Mouse (Mus musculus): ENCODE measurements around the gene Pcsk5. TPM values are rescaled to one million over a fixed set of nuclear protein-coding genes. Genes with fewer than 3 reads are reported as not detected.

Pcsk5 gene
- polyA plus RNA-seq, 2 experiments, result 17.4 to 21.7 TPM

GRCm38 (mm10) chr19:17635984-17636383, 201.4 kb downstream of the Pcsk5 start:
- Histone ChIP-seq H3K27me3 (ENCODE audit: control insufficient read depth, insufficient read depth, low read length) (0 out of 2 replicates have a peak, but pooled peaks cover 7% of the 10 kb centered on the region), H3K4me2 (replicated peaks; ENCODE audit: low read depth, low read length, severe bottlenecking) (no peak overlapping the region), H3K4me3 (replicated peaks; ENCODE audit: low read length) (no peak overlapping the region), H3K36me3 (ENCODE audit: control insufficient read depth, insufficient read depth, low read length) (no peaks in the 10 kb centered on the region), H3K4me1 (ENCODE audit: control insufficient read depth, insufficient read depth, low read length) (0 out of 2 replicates have a peak, but pooled peaks cover 6% of the 10 kb centered on the region), H3K27ac (replicated peaks; ENCODE audit: low read depth, low read length) (no peak overlapping the region), H3K9me3 (ENCODE audit: control insufficient read depth, low read length) (no peaks in the 10 kb centered on the region), H3K9ac (ENCODE audit: low read depth, low read length, severe bottlenecking) (no peak overlapping the region)
- DNase-seq (ENCODE audit: low spot score) (peak; percentile 73), ATAC-seq (ENCODE audit: low FRiP score, low read depth) (peak; percentile 54; the same call in 1 of the 2 replicates)
- 48% methylated on average over 6 of the region's 6 CpGs for WGBS
- no peak for TF ChIP-seq POLR2A (IDR thresholded peaks at IDR 0.05; ENCODE audit: borderline replicate concordance, extremely low read depth, insufficient read depth, insufficient read length)

- Histone ChIP-seq H3K4me1 (ENCODE audit: control insufficient read depth, insufficient read depth, low read length) (no peaks in the 10 kb centered on the region; the same call in 1 of the 2 replicates), H3K9me3 (ENCODE audit: control insufficient read depth, low read length) (no peaks in the 10 kb centered on the region), H3K27me3 (ENCODE audit: control insufficient read depth, insufficient read depth, low read length) (no peaks in the 10 kb centered on the region), H3K4me2 (replicated peaks; ENCODE audit: low read depth, low read length, severe bottlenecking) (no peak overlapping the region), H3K27ac (replicated peaks; ENCODE audit: low read depth, low read length) (no peak overlapping the region), H3K4me3 (replicated peaks; ENCODE audit: low read length) (no peak overlapping the region), H3K9ac (ENCODE audit: low read depth, low read length, severe bottlenecking) (no peak overlapping the region), H3K36me3 (ENCODE audit: control insufficient read depth, insufficient read depth, low read length) (no peaks in the 10 kb centered on the region)
- DNase-seq (ENCODE audit: low spot score) (no peak), ATAC-seq (ENCODE audit: low FRiP score, low read depth) (no peak)
- WGBS, result 36% methylated on average over 4 of the region's 4 CpGs
- no peak for TF ChIP-seq POLR2A (IDR thresholded peaks at IDR 0.05; ENCODE audit: borderline replicate concordance, extremely low read depth, insufficient read depth, insufficient read length)
Measured at GRCm38 (mm10) chr19:17615646-17616045, 221.8 kb downstream of the Pcsk5 start.

GRCm38 (mm10) chr19:17606510-17606909, 230.9 kb downstream of the Pcsk5 start:
- Histone ChIP-seq H3K4me1 (ENCODE audit: control insufficient read depth, insufficient read depth, low read length) (0 out of 2 replicates have a peak, but pooled peaks cover 4% of the 10 kb centered on the region), H3K27ac (replicated peaks; ENCODE audit: low read depth, low read length) (no peak overlapping the region), H3K4me2 (replicated peaks; ENCODE audit: low read depth, low read length, severe bottlenecking) (no peak overlapping the region), H3K27me3 (ENCODE audit: control insufficient read depth, insufficient read depth, low read length) (no peaks in the 10 kb centered on the region), H3K9me3 (ENCODE audit: control insufficient read depth, low read length) (no peaks in the 10 kb centered on the region), H3K36me3 (ENCODE audit: control insufficient read depth, insufficient read depth, low read length) (no peaks in the 10 kb centered on the region), H3K9ac (ENCODE audit: low read depth, low read length, severe bottlenecking) (no peak overlapping the region), H3K4me3 (replicated peaks; ENCODE audit: low read length) (no peak overlapping the region)
- ATAC-seq (ENCODE audit: low FRiP score, low read depth), result no peak
- no peak for DNase-seq (ENCODE audit: low spot score)
- 38% methylated on average over 1 of the region's 1 CpGs for WGBS
- TF ChIP-seq POLR2A (IDR thresholded peaks at IDR 0.05; ENCODE audit: borderline replicate concordance, extremely low read depth, insufficient read depth, insufficient read length), result no peak

- no peak for ATAC-seq (ENCODE audit: low FRiP score, low read depth)
- Histone ChIP-seq H3K27ac (replicated peaks; ENCODE audit: low read depth, low read length) (no peak overlapping the region), H3K4me1 (ENCODE audit: control insufficient read depth, insufficient read depth, low read length) (0 out of 2 replicates have a peak, but pooled peaks cover 4% of the 10 kb centered on the region), H3K27me3 (ENCODE audit: control insufficient read depth, insufficient read depth, low read length) (no peaks in the 10 kb centered on the region), H3K4me3 (replicated peaks; ENCODE audit: low read length) (no peak overlapping the region), H3K9me3 (ENCODE audit: control insufficient read depth, low read length) (no peaks in the 10 kb centered on the region), H3K4me2 (replicated peaks; ENCODE audit: low read depth, low read length, severe bottlenecking) (no peak overlapping the region), H3K36me3 (ENCODE audit: control insufficient read depth, insufficient read depth, low read length) (no peaks in the 10 kb centered on the region), H3K9ac (ENCODE audit: low read depth, low read length, severe bottlenecking) (no peak overlapping the region)
- DNase-seq (ENCODE audit: low spot score), result no peak
- 53% methylated on average over 2 of the region's 2 CpGs for WGBS
- TF ChIP-seq POLR2A (IDR thresholded peaks at IDR 0.05; ENCODE audit: borderline replicate concordance, extremely low read depth, insufficient read depth, insufficient read length), result no peak
Measured at GRCm38 (mm10) chr19:17606093-17606492, 231.3 kb downstream of the Pcsk5 start.

GRCm38 (mm10) chr19:17603322-17603721, 234.1 kb downstream of the Pcsk5 start:
- ATAC-seq (ENCODE audit: low FRiP score, low read depth), result no peak
- Histone ChIP-seq H3K27me3 (ENCODE audit: control insufficient read depth, insufficient read depth, low read length) (no peaks in the 10 kb centered on the region), H3K4me1 (ENCODE audit: control insufficient read depth, insufficient read depth, low read length) (0 out of 2 replicates have a peak, but pooled peaks cover 4% of the 10 kb centered on the region), H3K27ac (replicated peaks; ENCODE audit: low read depth, low read length) (no peak overlapping the region), H3K4me3 (replicated peaks; ENCODE audit: low read length) (no peak overlapping the region), H3K4me2 (replicated peaks; ENCODE audit: low read depth, low read length, severe bottlenecking) (no peak overlapping the region), H3K9ac (ENCODE audit: low read depth, low read length, severe bottlenecking) (no peak overlapping the region), H3K9me3 (ENCODE audit: control insufficient read depth, low read length) (no peaks in the 10 kb centered on the region), H3K36me3 (ENCODE audit: control insufficient read depth, insufficient read depth, low read length) (no peaks in the 10 kb centered on the region)
- 49% methylated on average over 3 of the region's 3 CpGs for WGBS
- TF ChIP-seq POLR2A (IDR thresholded peaks at IDR 0.05; ENCODE audit: borderline replicate concordance, extremely low read depth, insufficient read depth, insufficient read length), result no peak
- DNase-seq (ENCODE audit: low spot score), result no peak

- TF ChIP-seq POLR2A (IDR thresholded peaks at IDR 0.05; ENCODE audit: borderline replicate concordance, extremely low read depth, insufficient read depth, insufficient read length), result no peak
- DNase-seq (ENCODE audit: low spot score), result no peak
- H3K27me3 ChIP-seq (ENCODE audit: control insufficient read depth, insufficient read depth, low read length), result no peaks in the 10 kb centered on the region
- no peaks in the 10 kb centered on the region for H3K4me1 ChIP-seq (ENCODE audit: control insufficient read depth, insufficient read depth, low read length)
- H3K9ac ChIP-seq (ENCODE audit: low read depth, low read length, severe bottlenecking), result no peak overlapping the region
- H3K27ac ChIP-seq (replicated peaks; ENCODE audit: low read depth, low read length), result no peak overlapping the region
- ATAC-seq (ENCODE audit: low FRiP score, low read depth), result no peak
- H3K4me3 ChIP-seq (replicated peaks; ENCODE audit: low read length), result no peak overlapping the region
- no peaks in the 10 kb centered on the region for H3K9me3 ChIP-seq (ENCODE audit: control insufficient read depth, low read length)
- no peak overlapping the region for H3K4me2 ChIP-seq (replicated peaks; ENCODE audit: low read depth, low read length, severe bottlenecking)
- 74% methylated on average over 2 of the region's 2 CpGs for WGBS
- H3K36me3 ChIP-seq (ENCODE audit: control insufficient read depth, insufficient read depth, low read length), result no peaks in the 10 kb centered on the region
Measured at GRCm38 (mm10) chr19:17600347-17600746, 237.1 kb downstream of the Pcsk5 start.
